Mouse (Mus musculus): Measurements from ENCODE around the gene Tjp3. TPM values are rescaled to one million over a fixed set of nuclear protein-coding genes. Genes with fewer than 3 reads are reported as not detected.

The Tjp3 gene
- polyA plus RNA-seq, 1 experiment from 2014 or later = 21.6 TPM

Small RNA genes within 50 kb of the gene (microRNA-seq; reads per million reads assigned to microRNA genes)
- 5.2 reads per million, percentile 12 among the genes with 10 or more reads in this experiment for gene Mir3057

Other genes with a start within 250 kb of the Tjp3 start
- 162 and 164 TPM in 2 replicates for gene Sgta, start 231.4 kb downstream of the Tjp3 start, polyA plus RNA-seq (2014; fragmentation: Nextera tagmentation; extraction: Ambion mirVana)
- 38.2 and 39.9 TPM in 2 replicates for gene Thop1, start 221.5 kb downstream of the Tjp3 start, polyA plus RNA-seq (2014; fragmentation: Nextera tagmentation; extraction: Ambion mirVana)
- 0.22 and 0.56 TPM in 2 replicates for gene Creb3l3, start 192.7 kb downstream of the Tjp3 start, polyA plus RNA-seq (2014; fragmentation: Nextera tagmentation; extraction: Ambion mirVana)
- 164 and 167 TPM in 2 replicates for gene Map2k2, start 185.7 kb downstream of the Tjp3 start, polyA plus RNA-seq (2014; fragmentation: Nextera tagmentation; extraction: Ambion mirVana)
- gene Zbtb7a, start 156.4 kb downstream of the Tjp3 start, polyA plus RNA-seq (2014; fragmentation: Nextera tagmentation; extraction: Ambion mirVana) = 25.5 and 27.4 TPM in 2 replicates
- 32.7 and 40.9 TPM in 2 replicates for gene Pias4, start 123.7 kb downstream of the Tjp3 start, polyA plus RNA-seq (2014; fragmentation: Nextera tagmentation; extraction: Ambion mirVana)
- 416 and 434 TPM in 2 replicates for gene Eef2, start 115.0 kb downstream of the Tjp3 start, polyA plus RNA-seq (2014; fragmentation: Nextera tagmentation; extraction: Ambion mirVana)
- gene Dapk3, start 108.6 kb downstream of the Tjp3 start, polyA plus RNA-seq (2014; fragmentation: Nextera tagmentation; extraction: Ambion mirVana) = 48.9 and 58.7 TPM in 2 replicates
- gene 4930442H23Rik, start 107.7 kb downstream of the Tjp3 start, polyA plus RNA-seq (2014; fragmentation: Nextera tagmentation; extraction: Ambion mirVana) = not detected in 2 replicates
- gene Nmrk2, start 89.5 kb downstream of the Tjp3 start, polyA plus RNA-seq (2014; fragmentation: Nextera tagmentation; extraction: Ambion mirVana) = 0.14 and 0.35 TPM in 2 replicates
- gene Atcay, start 60.7 kb downstream of the Tjp3 start, polyA plus RNA-seq (2014; fragmentation: Nextera tagmentation; extraction: Ambion mirVana) = 1.9 and 2.2 TPM in 2 replicates
- gene Zfr2, start 58.4 kb downstream of the Tjp3 start, polyA plus RNA-seq (2014; fragmentation: Nextera tagmentation; extraction: Ambion mirVana) = 9.2 and 10.8 TPM in 2 replicates
- 3.4 and 3.9 TPM in 2 replicates for gene Matk, start 38.6 kb downstream of the Tjp3 start, polyA plus RNA-seq (2014; fragmentation: Nextera tagmentation; extraction: Ambion mirVana)
- 223 and 246 TPM in 2 replicates for gene Mrpl54, start 24.6 kb downstream of the Tjp3 start, polyA plus RNA-seq (2014; fragmentation: Nextera tagmentation; extraction: Ambion mirVana)
- gene Apba3, start 24.6 kb downstream of the Tjp3 start, polyA plus RNA-seq (2014; fragmentation: Nextera tagmentation; extraction: Ambion mirVana) = 47.0 and 51.1 TPM in 2 replicates
- gene Pip5k1c, start 1.4 kb upstream of the Tjp3 start, polyA plus RNA-seq (2014; fragmentation: Nextera tagmentation; extraction: Ambion mirVana) = 50.1 and 51.4 TPM in 2 replicates
- gene Cactin, start 29.5 kb upstream of the Tjp3 start, polyA plus RNA-seq (2014; fragmentation: Nextera tagmentation; extraction: Ambion mirVana) = 21.3 and 21.7 TPM in 2 replicates
- 23.1 and 23.4 TPM in 2 replicates for gene Tbxa2r, start 37.1 kb upstream of the Tjp3 start, polyA plus RNA-seq (2014; fragmentation: Nextera tagmentation; extraction: Ambion mirVana)
- 0.07 TPM in 1 of 2 replicates, not detected in the other for gene Gipc3, start 51.7 kb upstream of the Tjp3 start, polyA plus RNA-seq (2014; fragmentation: Nextera tagmentation; extraction: Ambion mirVana)
- gene Hmg20b, start 58.9 kb upstream of the Tjp3 start, polyA plus RNA-seq (2014; fragmentation: Nextera tagmentation; extraction: Ambion mirVana) = 98.6 TPM in 2 replicates
- 4.7 and 4.8 TPM in 2 replicates for gene Mfsd12, start 65.9 kb upstream of the Tjp3 start, polyA plus RNA-seq (2014; fragmentation: Nextera tagmentation; extraction: Ambion mirVana)
- 0.43 and 0.59 TPM in 2 replicates for gene 4930404N11Rik, start 74.2 kb upstream of the Tjp3 start, polyA plus RNA-seq (2014; fragmentation: Nextera tagmentation; extraction: Ambion mirVana)
- gene Fzr1, start 86.9 kb upstream of the Tjp3 start, polyA plus RNA-seq (2014; fragmentation: Nextera tagmentation; extraction: Ambion mirVana) = 81.3 and 88.7 TPM in 2 replicates
- 44.8 and 48.5 TPM in 2 replicates for gene Dohh, start 92.8 kb upstream of the Tjp3 start, polyA plus RNA-seq (2014; fragmentation: Nextera tagmentation; extraction: Ambion mirVana)
- gene Gm48551, start 92.9 kb upstream of the Tjp3 start, polyA plus RNA-seq (2014; fragmentation: Nextera tagmentation; extraction: Ambion mirVana) = 3.1 and 4.1 TPM in 2 replicates
- gene Gm48552, start 97.4 kb upstream of the Tjp3 start, polyA plus RNA-seq (2014; fragmentation: Nextera tagmentation; extraction: Ambion mirVana) = 1.0 and 1.1 TPM in 2 replicates
- gene Smim24, start 101.5 kb upstream of the Tjp3 start, polyA plus RNA-seq (2014; fragmentation: Nextera tagmentation; extraction: Ambion mirVana) = 17.7 and 21.5 TPM in 2 replicates
- gene Nfic, start 164.1 kb upstream of the Tjp3 start, polyA plus RNA-seq (2014; fragmentation: Nextera tagmentation; extraction: Ambion mirVana) = 76.0 and 80.1 TPM in 2 replicates
- 1.7 and 2.2 TPM in 2 replicates for gene Celf5, start 191.1 kb upstream of the Tjp3 start, polyA plus RNA-seq (2014; fragmentation: Nextera tagmentation; extraction: Ambion mirVana)
- gene Ncln, start 204.8 kb upstream of the Tjp3 start, polyA plus RNA-seq (2014; fragmentation: Nextera tagmentation; extraction: Ambion mirVana) = 79.1 and 79.3 TPM in 2 replicates
- gene S1pr4, start 208.6 kb upstream of the Tjp3 start, polyA plus RNA-seq (2014; fragmentation: Nextera tagmentation; extraction: Ambion mirVana) = 0.41 and 0.72 TPM in 2 replicates
- 3.6 and 7.4 TPM in 2 replicates for gene Gna15, start 232.6 kb upstream of the Tjp3 start, polyA plus RNA-seq (2014; fragmentation: Nextera tagmentation; extraction: Ambion mirVana)